Mouse (Mus musculus): ENCODE measurements at regions not wholly inside any gene's neighbourhood (a gene's known extent, or its start where the extent isn't known, plus 50 kb on each side); places are given as distances from the start of the nearest gene placed in this dataset.

DNA sequence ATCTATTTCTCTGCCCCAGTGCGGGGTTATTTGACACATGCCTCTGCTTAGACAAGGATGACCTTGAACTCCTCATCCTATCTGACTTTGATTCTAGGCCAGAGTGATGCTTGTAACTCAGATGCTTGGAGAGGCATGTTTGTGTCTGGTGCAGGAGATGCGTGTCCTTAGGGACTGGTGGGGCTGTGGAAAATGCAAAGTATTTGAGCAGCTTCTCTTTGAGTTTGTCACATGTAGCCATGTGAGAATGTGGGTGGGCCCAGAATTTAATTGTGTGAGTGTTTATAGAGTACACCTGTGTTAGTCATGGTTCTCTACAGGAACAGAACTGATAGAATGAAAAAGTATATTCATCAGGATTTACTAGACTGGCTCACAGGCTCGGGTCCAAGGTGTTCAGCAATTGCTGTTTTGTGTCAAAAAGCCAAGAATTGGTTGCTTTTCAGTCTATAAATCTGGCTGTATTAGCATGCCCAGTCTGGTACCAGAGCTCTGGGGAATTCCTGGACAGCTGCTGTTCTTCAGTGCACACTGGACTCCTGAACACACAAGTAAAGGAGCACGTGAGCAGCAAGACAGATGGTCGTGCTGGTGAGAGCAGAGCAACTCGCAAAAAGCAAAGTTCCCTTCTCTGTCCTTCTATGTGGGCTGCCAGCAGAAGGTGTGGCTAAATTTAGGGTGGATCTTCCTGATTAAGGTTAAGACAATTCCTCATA is 54.5 kb upstream of the Ube2e1 start:
- Histone ChIP-seq H3K9ac (ENCODE audit: low read length) (no peak overlapping the region), H3K4me2 (ENCODE audit: low read depth, severe bottlenecking) (no peak overlapping the region), H3K27me3 (ENCODE audit: control insufficient read depth, insufficient read depth, low read length) (no peaks in the 10 kb centered on the region), H3K4me3 (ENCODE audit: low read depth, low read length) (no peak overlapping the region), H3K36me3 (ENCODE audit: control insufficient read depth, insufficient read depth, low read length) (no peaks in the 10 kb centered on the region), H3K27ac (replicated peaks; ENCODE audit: low read depth, low read length) (no peak overlapping the region), H3K4me1 (ENCODE audit: control insufficient read depth, insufficient read depth, low read length) (no peaks in the 10 kb centered on the region), H3K9me3 (ENCODE audit: control insufficient read depth, low read length) (peaks cover 2% of the 10 kb centered on the region; the same call in 1 of the 2 replicates)
- no peak; the same call in 1 of the 2 replicates for ATAC-seq (ENCODE audit: insufficient number of reproducible peaks, low FRiP score, low TSS enrichment, low read depth)
- no peak for DNase-seq (ENCODE audit: low spot score)
- WGBS = 70% methylated on average over 6 of the region's 6 CpGs

Data from limb, embryonic 11.5 days (tissue).